Mouse (Mus musculus): ENCODE measurements around the gene Nfix.

DNA sequence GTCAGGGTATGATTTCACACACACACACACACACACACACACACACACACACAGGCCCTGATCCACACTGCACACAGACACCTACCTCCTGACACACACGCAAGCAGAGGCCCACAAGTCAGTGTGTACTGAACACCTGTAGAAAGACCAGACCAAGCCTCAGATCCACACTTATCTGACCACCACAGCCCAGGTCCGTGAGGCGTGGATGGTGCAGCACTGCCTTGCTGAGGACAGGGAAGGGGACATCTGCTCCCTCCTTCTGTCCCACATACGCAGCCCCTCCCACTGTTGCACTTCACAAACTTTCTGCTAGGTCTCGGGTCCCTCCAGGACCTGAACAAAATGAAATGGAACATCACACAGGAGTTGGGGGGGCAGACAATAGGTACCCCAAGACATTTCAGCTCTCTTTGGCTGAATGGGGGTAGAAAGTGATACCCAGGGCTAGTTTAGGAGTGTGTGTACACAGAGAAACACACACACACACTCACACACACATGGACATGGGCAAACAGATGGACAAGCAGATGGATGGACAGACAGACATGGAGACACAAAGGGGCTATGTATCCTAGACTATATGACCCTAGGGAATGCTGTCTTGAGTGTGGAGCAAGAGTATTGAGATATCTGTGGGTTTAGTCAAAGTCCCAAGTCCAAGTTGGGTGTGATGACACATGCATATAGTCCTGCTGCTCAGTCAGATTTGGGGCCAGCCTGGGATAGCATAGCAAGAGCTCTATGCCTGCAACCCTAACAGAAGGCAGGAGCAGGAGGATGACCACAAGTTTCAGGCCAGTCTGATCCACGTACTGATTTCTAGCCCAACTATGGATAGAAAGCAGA lies 47.2 kb downstream of the Nfix start:
- no peak for TF ChIP-seq POLR2A (IDR thresholded peaks at IDR 0.05; ENCODE audit: low read depth, low read length)
- no peak for TF ChIP-seq CTCF (conservative IDR thresholded peaks at IDR 0.05; ENCODE audit: insufficient read depth, insufficient read length, low read depth, low read length)

Measured in kidney, adult 2 months (tissue).